Mouse (Mus musculus): ENCODE measurements around the gene Hes5. TPM values are rescaled to one million over a fixed set of nuclear protein-coding genes. Genes with fewer than 3 reads are reported as not detected.

Hes5 gene
- polyA plus RNA-seq, 1 experiment from 2014 or later: 8.1 TPM

GRCm38 (mm10) chr4:154960021-154960689 is 568 bp upstream of the Hes5 start:
- 18% methylated on average over 20 of the region's 20 CpGs for WGBS
- H3K4me1 ChIP-seq (ENCODE audit: control insufficient read depth, insufficient read depth, low read length): peaks cover 35% of the 10 kb centered on the region
- no peaks in the 10 kb centered on the region for H3K9me3 ChIP-seq (ENCODE audit: control insufficient read depth, low read length)
- no peaks in the 10 kb centered on the region for H3K36me3 ChIP-seq (ENCODE audit: control insufficient read depth, insufficient read depth, low read length)
- H3K27ac ChIP-seq (ENCODE audit: low read depth, low read length): no peak overlapping the region
- H3K4me3 ChIP-seq (ENCODE audit: low read length): peak overlapping the region; percentile 46
- peaks cover 54% of the 10 kb centered on the region for H3K27me3 ChIP-seq (ENCODE audit: control insufficient read depth, insufficient read depth, low read length)
- peak overlapping the region; percentile 71 for H3K4me2 ChIP-seq (replicated peaks; ENCODE audit: low read depth, low read length)
- H3K9ac ChIP-seq (ENCODE audit: low read depth, low read length): 0 out of 2 replicates have a peak overlapping the region, but pooled peaks have one; percentile 56
- no peak for ATAC-seq (ENCODE audit: low FRiP score, low TSS enrichment)

- H3K4me1 ChIP-seq (ENCODE audit: control insufficient read depth, insufficient read depth, low read length): peaks cover 42% of the 10 kb centered on the region
- peak overlapping the region; percentile 71 for H3K4me2 ChIP-seq (replicated peaks; ENCODE audit: low read depth, low read length)
- H3K27me3 ChIP-seq (ENCODE audit: control insufficient read depth, insufficient read depth, low read length): peaks cover 54% of the 10 kb centered on the region
- H3K4me3 ChIP-seq (ENCODE audit: low read length): peak overlapping the region; percentile 46
- peak overlapping the region; percentile 56 for H3K9ac ChIP-seq (ENCODE audit: low read depth, low read length)
- no peak for ATAC-seq (ENCODE audit: low FRiP score, low TSS enrichment)
- no peak overlapping the region for H3K27ac ChIP-seq (ENCODE audit: low read depth, low read length)
- H3K36me3 ChIP-seq (ENCODE audit: control insufficient read depth, insufficient read depth, low read length): peaks cover 5% of the 10 kb centered on the region; the same call in 1 of the 2 replicates
- under 1% methylated on average over 47 of the region's 47 CpGs for WGBS
- no peaks in the 10 kb centered on the region for H3K9me3 ChIP-seq (ENCODE audit: control insufficient read depth, low read length)
These were observed 559 bp downstream of the Hes5 start for GRCm38 (mm10) chr4:154961226-154961738.

- 21% methylated on average over 13 of the region's 13 CpGs for WGBS
- peaks cover 52% of the 10 kb centered on the region for H3K27me3 ChIP-seq (ENCODE audit: control insufficient read depth, insufficient read depth, low read length)
- peak overlapping the region; percentile 71 for H3K4me2 ChIP-seq (replicated peaks; ENCODE audit: low read depth, low read length)
- no peak overlapping the region for H3K27ac ChIP-seq (ENCODE audit: low read depth, low read length)
- H3K36me3 ChIP-seq (ENCODE audit: control insufficient read depth, insufficient read depth, low read length): peaks cover 9% of the 10 kb centered on the region; the same call in 1 of the 2 replicates
- ATAC-seq (ENCODE audit: low FRiP score, low TSS enrichment): no peak
- H3K4me1 ChIP-seq (ENCODE audit: control insufficient read depth, insufficient read depth, low read length): peaks cover 43% of the 10 kb centered on the region
- H3K4me3 ChIP-seq (ENCODE audit: low read length): peak overlapping the region; percentile 46
- H3K9me3 ChIP-seq (ENCODE audit: control insufficient read depth, low read length): no peaks in the 10 kb centered on the region
- peak overlapping the region; percentile 56; the same call in 1 of the 2 replicates for H3K9ac ChIP-seq (ENCODE audit: low read depth, low read length)
These were observed 1.2 kb downstream of the Hes5 start for GRCm38 (mm10) chr4:154961911-154962310.

- H3K4me3 ChIP-seq (ENCODE audit: low read length): peak overlapping the region; percentile 85
These were observed 2.0 kb downstream of the Hes5 start for GRCm38 (mm10) chr4:154962683-154963082.

GRCm38 (mm10) chr4:154963190-154963836 is 2.6 kb downstream of the Hes5 start:
- H3K36me3 ChIP-seq (ENCODE audit: control insufficient read depth, insufficient read depth, low read length): peaks cover 17% of the 10 kb centered on the region; the same call in 1 of the 2 replicates

More at GRCm38 (mm10) chr4:154962683-154963082, 2.0 kb downstream of the Hes5 start:
- H3K36me3 ChIP-seq (ENCODE audit: control insufficient read depth, insufficient read depth, low read length): peaks cover 12% of the 10 kb centered on the region; the same call in 1 of the 2 replicates
- no peaks in the 10 kb centered on the region for H3K9me3 ChIP-seq (ENCODE audit: control insufficient read depth, low read length)
- H3K27ac ChIP-seq (ENCODE audit: low read depth, low read length): no peak overlapping the region
- peaks cover 47% of the 10 kb centered on the region for H3K27me3 ChIP-seq (ENCODE audit: control insufficient read depth, insufficient read depth, low read length)
- no peak overlapping the region for H3K9ac ChIP-seq (ENCODE audit: low read depth, low read length)
- peak overlapping the region; percentile 71; the same call in 1 of the 2 replicates for H3K4me2 ChIP-seq (replicated peaks; ENCODE audit: low read depth, low read length)
- ATAC-seq (ENCODE audit: low FRiP score, low TSS enrichment): no peak
- WGBS: 75% methylated on average over 7 of the region's 7 CpGs
- H3K4me1 ChIP-seq (ENCODE audit: control insufficient read depth, insufficient read depth, low read length): peaks cover 41% of the 10 kb centered on the region

GRCm38 (mm10) chr4:154963901-154964580 is 3.3 kb downstream of the Hes5 start, which contains the start of gene Pank4:
Pank4 (plus strand) TSS chr4:154964123.
- H3K9ac ChIP-seq (ENCODE audit: low read depth, low read length): peak within 1 kb of the TSS; percentile 86
- peak; percentile 92 for ATAC-seq (ENCODE audit: low FRiP score, low TSS enrichment)
- peaks cover 34% of the 10 kb centered on the region for H3K4me1 ChIP-seq (ENCODE audit: control insufficient read depth, insufficient read depth, low read length)
- peak within 1 kb of the TSS; percentile 91 for H3K27ac ChIP-seq (ENCODE audit: low read depth, low read length)
- peaks cover 35% of the 10 kb centered on the region for H3K27me3 ChIP-seq (ENCODE audit: control insufficient read depth, insufficient read depth, low read length)
- H3K36me3 ChIP-seq (ENCODE audit: control insufficient read depth, insufficient read depth, low read length): peaks cover 18% of the 10 kb centered on the region; the same call in 1 of the 2 replicates
- no peaks in the 10 kb centered on the region for H3K9me3 ChIP-seq (ENCODE audit: control insufficient read depth, low read length)
- H3K4me2 ChIP-seq (replicated peaks; ENCODE audit: low read depth, low read length): peak within 1 kb of the TSS; percentile 84
- peak within 1 kb of the TSS; percentile 85 for H3K4me3 ChIP-seq (ENCODE audit: low read length)
- under 1% methylated on average over 65 of the region's 66 CpGs for WGBS

More at GRCm38 (mm10) chr4:154963190-154963836, 2.6 kb downstream of the Hes5 start:
- Histone ChIP-seq H3K9ac (ENCODE audit: low read depth, low read length) (peak overlapping the region; percentile 86; the same call in 1 of the 2 replicates), H3K27ac (ENCODE audit: low read depth, low read length) (no peak overlapping the region), H3K9me3 (ENCODE audit: control insufficient read depth, low read length) (no peaks in the 10 kb centered on the region), H3K4me2 (replicated peaks; ENCODE audit: low read depth, low read length) (peak overlapping the region; percentile 45), H3K27me3 (ENCODE audit: control insufficient read depth, insufficient read depth, low read length) (peaks cover 42% of the 10 kb centered on the region), H3K4me1 (ENCODE audit: control insufficient read depth, insufficient read depth, low read length) (peaks cover 36% of the 10 kb centered on the region), H3K4me3 (ENCODE audit: low read length) (peak overlapping the region; percentile 85)
- peak; percentile 4; the same call in 1 of the 2 replicates for ATAC-seq (ENCODE audit: low FRiP score, low TSS enrichment)
- WGBS: 13% methylated on average over 11 of the region's 11 CpGs

GRCm38 (mm10) chr4:154964581-154965235 is 4.0 kb downstream of the Hes5 start:
- H3K27ac ChIP-seq (ENCODE audit: low read depth, low read length): peak overlapping the region; percentile 91
- peak overlapping the region; percentile 86 for H3K9ac ChIP-seq (ENCODE audit: low read depth, low read length)
- peaks cover 24% of the 10 kb centered on the region for H3K36me3 ChIP-seq (ENCODE audit: control insufficient read depth, insufficient read depth, low read length)
- H3K4me1 ChIP-seq (ENCODE audit: control insufficient read depth, insufficient read depth, low read length): peaks cover 34% of the 10 kb centered on the region
- 1% methylated on average over 36 of the region's 36 CpGs for WGBS
- peak overlapping the region; percentile 84 for H3K4me2 ChIP-seq (replicated peaks; ENCODE audit: low read depth, low read length)
- no peaks in the 10 kb centered on the region for H3K9me3 ChIP-seq (ENCODE audit: control insufficient read depth, low read length)
- no peak for ATAC-seq (ENCODE audit: low FRiP score, low TSS enrichment)
- peaks cover 28% of the 10 kb centered on the region for H3K27me3 ChIP-seq (ENCODE audit: control insufficient read depth, insufficient read depth, low read length)
- H3K4me3 ChIP-seq (ENCODE audit: low read length): peak overlapping the region; percentile 85

- peaks cover 30% of the 10 kb centered on the region for H3K4me1 ChIP-seq (ENCODE audit: control insufficient read depth, insufficient read depth, low read length)
- H3K36me3 ChIP-seq (ENCODE audit: control insufficient read depth, insufficient read depth, low read length): peaks cover 36% of the 10 kb centered on the region
- no peaks in the 10 kb centered on the region for H3K9me3 ChIP-seq (ENCODE audit: control insufficient read depth, low read length)
- H3K4me2 ChIP-seq (replicated peaks; ENCODE audit: low read depth, low read length): no peak overlapping the region
- H3K27ac ChIP-seq (ENCODE audit: low read depth, low read length): no peak overlapping the region
- ATAC-seq (ENCODE audit: low FRiP score, low TSS enrichment): no peak
- peaks cover 17% of the 10 kb centered on the region for H3K27me3 ChIP-seq (ENCODE audit: control insufficient read depth, insufficient read depth, low read length)
- WGBS: 61% methylated on average over 3 of the region's 3 CpGs
- no peak overlapping the region; the same call in 1 of the 2 replicates for H3K4me3 ChIP-seq (ENCODE audit: low read length)
- peak overlapping the region; percentile 19 for H3K9ac ChIP-seq (ENCODE audit: low read depth, low read length)
These were observed 5.1 kb downstream of the Hes5 start for GRCm38 (mm10) chr4:154965856-154966255.
